Mouse (Mus musculus): ENCODE results near the gene Arntl.

- TF ChIP-seq CTCF (IDR thresholded peaks at IDR 0.05; ENCODE audit: control insufficient read depth, insufficient read depth, low read length) (no peak), POLR2A (IDR thresholded peaks at IDR 0.05; ENCODE audit: borderline replicate concordance, control insufficient read depth, low read depth, low read length) (no peak)
Observed at GRCm38 (mm10) chr7:113270991-113271390, 63.7 kb downstream of the Arntl start.

Measured in bone marrow, adult 2 months (tissue).